Mouse (Mus musculus): ENCODE results near the gene 1110012L19Rik. TPM values are rescaled to one million over a fixed set of nuclear protein-coding genes. Genes with fewer than 3 reads are reported as not detected.
A peak's percentile ranks its signal among the peaks of the same experiment; 100 is the strongest.
"Not testable (repeated sequence)": the region's sequence is repeated elsewhere in the genome, so short reads cannot be mapped to it uniquely, and the experiment has no call there.

The 1110012L19Rik gene
- 25.9 and 29.6 TPM in 2 replicates for polyA plus RNA-seq (2014; fragmentation: Nextera tagmentation; extraction: Ambion mirVana)

GRCm38 (mm10) chrX:70385276-70385961, at the start of gene 1110012L19Rik:
Gene 1110012L19Rik, plus strand, starts transcription at chrX:70385877.
- peak within 1 kb of the TSS; percentile 70 for H3K9ac ChIP-seq (ENCODE audit: low read depth, low read length)
- peak within 1 kb of the TSS; percentile 55 for H3K4me3 ChIP-seq (ENCODE audit: low read depth, low read length)
- WGBS (ENCODE audit: insufficient replicate concordance): 13% methylated on average over 22 of the region's 22 CpGs
- no peaks in the 10 kb centered on the region for H3K9me3 ChIP-seq (replicated peaks; ENCODE audit: control insufficient read depth, low read length)
- H3K36me3 ChIP-seq (ENCODE audit: control insufficient read depth, insufficient read depth, low read length): no peaks in the 10 kb centered on the region
- H3K4me2 ChIP-seq: peak within 1 kb of the TSS; percentile 59
- H3K27me3 ChIP-seq (ENCODE audit: control insufficient read depth, insufficient read depth, low read length): no peaks in the 10 kb centered on the region
- peak; percentile 90 for ATAC-seq (replicated peaks; ENCODE audit: insufficient number of reproducible peaks, low FRiP score, low TSS enrichment)
- H3K27ac ChIP-seq (ENCODE audit: low read depth, low read length): peak within 1 kb of the TSS; percentile 54; the same call in 1 of the 2 replicates
- H3K4me1 ChIP-seq (ENCODE audit: control insufficient read depth, insufficient read depth, low read length): no peaks in the 10 kb centered on the region

- no peak overlapping the region for H3K27ac ChIP-seq (ENCODE audit: low read depth, low read length)
- no peak overlapping the region for H3K4me3 ChIP-seq (ENCODE audit: low read depth, low read length)
- no peaks in the 10 kb centered on the region for H3K36me3 ChIP-seq (ENCODE audit: control insufficient read depth, insufficient read depth, low read length)
- H3K4me1 ChIP-seq (ENCODE audit: control insufficient read depth, insufficient read depth, low read length): no peaks in the 10 kb centered on the region
- 77% methylated on average over 7 of the region's 7 CpGs for WGBS (ENCODE audit: insufficient replicate concordance)
- no peak overlapping the region for H3K9ac ChIP-seq (ENCODE audit: low read depth, low read length)
- no peaks in the 10 kb centered on the region for H3K9me3 ChIP-seq (replicated peaks; ENCODE audit: control insufficient read depth, low read length)
- H3K27me3 ChIP-seq (ENCODE audit: control insufficient read depth, insufficient read depth, low read length): no peaks in the 10 kb centered on the region
- no peak overlapping the region for H3K4me2 ChIP-seq
- no peak for ATAC-seq (replicated peaks; ENCODE audit: insufficient number of reproducible peaks, low FRiP score, low TSS enrichment)
Measured at GRCm38 (mm10) chrX:70362985-70363384, 22.7 kb upstream of the 1110012L19Rik start.

- Histone ChIP-seq H3K36me3 (ENCODE audit: control insufficient read depth, insufficient read depth, low read length) (no peaks in the 10 kb centered on the region), H3K9ac (ENCODE audit: low read depth, low read length) (no peak overlapping the region), H3K9me3 (replicated peaks; ENCODE audit: control insufficient read depth, low read length) (no peaks in the 10 kb centered on the region), H3K27me3 (ENCODE audit: control insufficient read depth, insufficient read depth, low read length) (no peaks in the 10 kb centered on the region), H3K4me2 (no peak overlapping the region), H3K4me1 (ENCODE audit: control insufficient read depth, insufficient read depth, low read length) (no peaks in the 10 kb centered on the region), H3K27ac (ENCODE audit: low read depth, low read length) (no peak overlapping the region), H3K4me3 (ENCODE audit: low read depth, low read length) (no peak overlapping the region)
- ATAC-seq (replicated peaks; ENCODE audit: insufficient number of reproducible peaks, low FRiP score, low TSS enrichment): no peak
- 84% methylated on average over 5 of the region's 5 CpGs for WGBS (ENCODE audit: insufficient replicate concordance)
Measured at GRCm38 (mm10) chrX:70363446-70363845, 22.2 kb upstream of the 1110012L19Rik start.

GRCm38 (mm10) chrX:70364202-70364601, 21.5 kb upstream of the 1110012L19Rik start:
- Histone ChIP-seq H3K9ac (ENCODE audit: low read depth, low read length) (peak overlapping the region; percentile 67; the same call in 1 of the 2 replicates), H3K27me3 (ENCODE audit: control insufficient read depth, insufficient read depth, low read length) (no peaks in the 10 kb centered on the region), H3K36me3 (ENCODE audit: control insufficient read depth, insufficient read depth, low read length) (no peaks in the 10 kb centered on the region), H3K4me3 (ENCODE audit: low read depth, low read length) (peak overlapping the region; percentile 51), H3K9me3 (replicated peaks; ENCODE audit: control insufficient read depth, low read length) (no peaks in the 10 kb centered on the region), H3K4me1 (ENCODE audit: control insufficient read depth, insufficient read depth, low read length) (no peaks in the 10 kb centered on the region), H3K27ac (ENCODE audit: low read depth, low read length) (no peak overlapping the region), H3K4me2 (peak overlapping the region; percentile 56)
- WGBS (ENCODE audit: insufficient replicate concordance): 79% methylated on average over 1 of the region's 1 CpGs
- ATAC-seq (replicated peaks; ENCODE audit: insufficient number of reproducible peaks, low FRiP score, low TSS enrichment): no peak

GRCm38 (mm10) chrX:70364661-70365613, 20.7 kb upstream of the 1110012L19Rik start, which contains the start of gene Ids:
Gene Ids, minus strand, starts transcription at chrX:70365084.
- WGBS (ENCODE audit: insufficient replicate concordance): 15% methylated on average over 38 of the region's 45 CpGs
- ATAC-seq (replicated peaks; ENCODE audit: insufficient number of reproducible peaks, low FRiP score, low TSS enrichment): peak; percentile 89
- Histone ChIP-seq H3K27me3 (ENCODE audit: control insufficient read depth, insufficient read depth, low read length) (no peaks in the 10 kb centered on the region), H3K9me3 (replicated peaks; ENCODE audit: control insufficient read depth, low read length) (no peaks in the 10 kb centered on the region), H3K4me1 (ENCODE audit: control insufficient read depth, insufficient read depth, low read length) (no peaks in the 10 kb centered on the region), H3K4me3 (ENCODE audit: low read depth, low read length) (peak within 1 kb of the TSS; percentile 51), H3K4me2 (peak within 1 kb of the TSS; percentile 56), H3K9ac (ENCODE audit: low read depth, low read length) (peak within 1 kb of the TSS; percentile 67), H3K36me3 (ENCODE audit: control insufficient read depth, insufficient read depth, low read length) (no peaks in the 10 kb centered on the region), H3K27ac (ENCODE audit: low read depth, low read length) (no peak within 1 kb of the TSS)

- WGBS (ENCODE audit: insufficient replicate concordance): 33% methylated on average over 1 of the region's 6 CpGs
- not testable (repeated sequence) for H3K9me3 ChIP-seq (replicated peaks; ENCODE audit: control insufficient read depth, low read length)
Measured at GRCm38 (mm10) chrX:70369758-70370157, 15.9 kb upstream of the 1110012L19Rik start.

GRCm38 (mm10) chrX:70374469-70375110, 11.1 kb upstream of the 1110012L19Rik start:
- not testable (repeated sequence) for H3K4me2 ChIP-seq; H3K9ac ChIP-seq (ENCODE audit: low read depth, low read length); ATAC-seq (replicated peaks; ENCODE audit: insufficient number of reproducible peaks, low FRiP score, low TSS enrichment); H3K4me1 ChIP-seq (ENCODE audit: control insufficient read depth, insufficient read depth, low read length); H3K27me3 ChIP-seq (ENCODE audit: control insufficient read depth, insufficient read depth, low read length); H3K9me3 ChIP-seq (replicated peaks; ENCODE audit: control insufficient read depth, low read length); H3K4me3 ChIP-seq (ENCODE audit: low read depth, low read length); H3K36me3 ChIP-seq (ENCODE audit: control insufficient read depth, insufficient read depth, low read length); H3K27ac ChIP-seq (ENCODE audit: low read depth, low read length)
- WGBS (ENCODE audit: insufficient replicate concordance): 64% methylated on average over 5 of the region's 6 CpGs

More at GRCm38 (mm10) chrX:70369758-70370157, 15.9 kb upstream of the 1110012L19Rik start:
- not testable (repeated sequence) for H3K4me3 ChIP-seq (ENCODE audit: low read depth, low read length); H3K36me3 ChIP-seq (ENCODE audit: control insufficient read depth, insufficient read depth, low read length); H3K27ac ChIP-seq (ENCODE audit: low read depth, low read length); H3K27me3 ChIP-seq (ENCODE audit: control insufficient read depth, insufficient read depth, low read length); ATAC-seq (replicated peaks; ENCODE audit: insufficient number of reproducible peaks, low FRiP score, low TSS enrichment); H3K4me2 ChIP-seq; H3K9ac ChIP-seq (ENCODE audit: low read depth, low read length); H3K4me1 ChIP-seq (ENCODE audit: control insufficient read depth, insufficient read depth, low read length)

GRCm38 (mm10) chrX:70384917-70385275, 781 bp upstream of the 1110012L19Rik start:
- WGBS (ENCODE audit: insufficient replicate concordance): 67% methylated on average over 3 of the region's 3 CpGs
- Histone ChIP-seq H3K9me3 (replicated peaks; ENCODE audit: control insufficient read depth, low read length) (no peaks in the 10 kb centered on the region), H3K36me3 (ENCODE audit: control insufficient read depth, insufficient read depth, low read length) (no peaks in the 10 kb centered on the region), H3K4me3 (ENCODE audit: low read depth, low read length) (peak overlapping the region; percentile 55), H3K9ac (ENCODE audit: low read depth, low read length) (peak overlapping the region; percentile 70; the same call in 1 of the 2 replicates), H3K4me1 (ENCODE audit: control insufficient read depth, insufficient read depth, low read length) (no peaks in the 10 kb centered on the region), H3K4me2 (peak overlapping the region; percentile 51), H3K27ac (ENCODE audit: low read depth, low read length) (no peak overlapping the region), H3K27me3 (ENCODE audit: control insufficient read depth, insufficient read depth, low read length) (no peaks in the 10 kb centered on the region)
- ATAC-seq (replicated peaks; ENCODE audit: insufficient number of reproducible peaks, low FRiP score, low TSS enrichment): peak; percentile 54

All from heart, embryonic 11.5 days (tissue).